Mouse (Mus musculus) embryo, embryonic 10 days (tissue): ENCODE data around the gene Lrp6.

ENCODE experiments used
- DNase-seq: peaks from one replicate; pipeline ENCODE4 v3.0.0-alpha.2; 2015; ENCODE audit warnings: low spot score

Lrp6 gene

GRCm38 (mm10) chr6:134494828-134495698 lies 71.7 kb downstream of the Lrp6 start:
- DNase-seq: no peak

GRCm38 (mm10) chr6:134489637-134490036 lies 77.1 kb downstream of the Lrp6 start:
- DNase-seq: peak; percentile 16

GRCm38 (mm10) chr6:134489130-134489529 lies 77.6 kb downstream of the Lrp6 start:
- no peak for DNase-seq

- no peak for DNase-seq
Measured at GRCm38 (mm10) chr6:134486318-134486717, 80.4 kb downstream of the Lrp6 start.

- DNase-seq: no peak
Measured at GRCm38 (mm10) chr6:134479481-134479880, 87.3 kb downstream of the Lrp6 start.

GRCm38 (mm10) chr6:134473143-134473561 lies 93.6 kb downstream of the Lrp6 start:
- no peak for DNase-seq

- peak; percentile 12 for DNase-seq
Measured at GRCm38 (mm10) chr6:134470857-134471256, 95.9 kb downstream of the Lrp6 start.

GRCm38 (mm10) chr6:134469297-134469696 lies 97.5 kb downstream of the Lrp6 start:
- no peak for DNase-seq

- no peak for DNase-seq
Measured at GRCm38 (mm10) chr6:134466671-134467229, 100.0 kb downstream of the Lrp6 start.

- DNase-seq: no peak
Measured at GRCm38 (mm10) chr6:134461175-134461574, 105.6 kb downstream of the Lrp6 start.

GRCm38 (mm10) chr6:134458376-134458775 lies 108.4 kb downstream of the Lrp6 start:
- DNase-seq: no peak

GRCm38 (mm10) chr6:134454093-134454492 lies 112.7 kb downstream of the Lrp6 start:
- peak; percentile 47 for DNase-seq

- DNase-seq: no peak
Measured at GRCm38 (mm10) chr6:134450661-134451119, 116.1 kb downstream of the Lrp6 start.

GRCm38 (mm10) chr6:134449958-134450357 lies 116.8 kb downstream of the Lrp6 start:
- DNase-seq: no peak

- DNase-seq: no peak
Measured at GRCm38 (mm10) chr6:134448451-134448850, 118.3 kb downstream of the Lrp6 start.

GRCm38 (mm10) chr6:134443925-134444324 lies 122.8 kb downstream of the Lrp6 start:
- DNase-seq: no peak

GRCm38 (mm10) chr6:134443198-134443904 lies 123.4 kb downstream of the Lrp6 start:
- no peak for DNase-seq

GRCm38 (mm10) chr6:134442219-134442618 lies 124.5 kb downstream of the Lrp6 start:
- DNase-seq: no peak

- no peak for DNase-seq
Measured at GRCm38 (mm10) chr6:134441716-134442115, 125.0 kb downstream of the Lrp6 start.

- peak; percentile 51 for DNase-seq
Measured at GRCm38 (mm10) chr6:134440023-134440422, 126.7 kb downstream of the Lrp6 start.

GRCm38 (mm10) chr6:134439401-134440021 lies 127.3 kb downstream of the Lrp6 start:
- peak; percentile 67 for DNase-seq

- no peak for DNase-seq
Measured at GRCm38 (mm10) chr6:134436955-134437354, 129.8 kb downstream of the Lrp6 start.
